Mouse (Mus musculus): ENCODE measurements at regions not wholly inside any gene's neighbourhood (a gene's known extent, or its start where the extent isn't known, plus 50 kb on each side); places are given as distances from the start of the nearest gene placed in this dataset.

DNA sequence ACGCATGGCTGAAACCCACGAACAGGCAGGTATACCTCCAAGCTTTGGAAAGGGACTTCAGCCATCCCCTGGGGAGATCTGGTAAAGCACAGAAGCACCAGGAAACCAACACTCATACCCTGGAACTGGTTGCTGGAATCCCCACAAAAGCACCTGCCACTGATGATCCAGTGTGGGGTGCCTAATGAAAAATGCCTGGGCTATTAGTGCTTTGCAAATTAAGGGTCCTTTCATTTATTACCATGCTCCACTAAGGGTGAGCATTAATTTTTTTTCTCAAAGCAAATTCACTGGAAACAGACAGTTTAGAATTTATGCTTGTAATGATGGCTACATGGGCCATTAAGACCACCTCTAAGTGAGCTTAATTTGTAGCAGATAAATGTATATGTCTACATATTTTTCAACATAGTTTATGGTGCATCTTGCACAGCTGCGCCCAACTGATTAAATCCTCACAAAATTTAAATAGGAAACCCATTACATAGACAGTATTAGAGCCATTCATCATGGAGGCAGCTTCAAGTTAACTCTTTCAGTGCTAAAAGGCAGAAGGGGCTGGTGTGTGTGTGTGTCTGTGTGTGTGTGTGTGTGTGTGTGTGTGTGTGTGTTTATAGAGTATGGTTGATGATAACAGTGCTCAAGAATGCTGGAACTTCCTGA is 201.8 kb downstream of the Cbln1 start:
- Histone ChIP-seq H3K79me2 (ENCODE audit: control insufficient read depth, insufficient read depth, low read length, poor library complexity) (no peaks in the 10 kb centered on the region), H3K9ac (ENCODE audit: control insufficient read depth, low read depth, low read length, poor library complexity, severe bottlenecking) (no peak overlapping the region), H3K36me3 (ENCODE audit: control insufficient read depth in 1 of 2, insufficient read depth in 2 of 2, low read length in 2 of 2) (no peaks in the 10 kb centered on the region), H3K27ac (ENCODE audit: control insufficient read depth, low read depth, low read length) (no peak overlapping the region), H3K4me3 (ENCODE audit: control insufficient read depth in 1 of 2, insufficient read depth in 1 of 2, low read depth in 2 of 2, low read length in 2 of 2) (no peak overlapping the region), H3K27me3 (ENCODE audit: control insufficient read depth in 1 of 2, insufficient read depth in 2 of 2, low read length in 2 of 2) (no peaks in the 10 kb centered on the region), H3K4me1 (ENCODE audit: control insufficient read depth in 1 of 2, insufficient read depth in 2 of 2, low read length in 2 of 2) (no peaks in the 10 kb centered on the region), H3K9me3 (replicated peaks; ENCODE audit: insufficient read depth, low read length) (no peaks in the 10 kb centered on the region)
- TF ChIP-seq USF2 (IDR thresholded peaks at IDR 0.05; ENCODE audit: borderline replicate concordance in 1 of 2, insufficient read depth in 1 of 2, low read depth in 1 of 2, low read length in 2 of 2) (no peak), MXI1 (IDR thresholded peaks at IDR 0.05; ENCODE audit: low read depth, low read length) (no peak), SMC3 (IDR thresholded peaks at IDR 0.05; ENCODE audit: low read depth, low read length) (no peak), POLR2AphosphoS5 (IDR thresholded peaks at IDR 0.05; ENCODE audit: borderline replicate concordance, low read depth, low read length) (no peak), POLR2A (IDR thresholded peaks at IDR 0.05; ENCODE audit: control insufficient read depth in 1 of 2, insufficient read depth in 1 of 2, low read depth in 1 of 2, low read length in 2 of 2, poor library complexity in 1 of 2) (no peak)
- no peak for DNase-seq (ENCODE audit: low read depth, low spot score)

GRCm38 (mm10) chr8:87268159-87268558 is 204.2 kb downstream of the Cbln1 start:
- H3K4me3 ChIP-seq (ENCODE audit: control insufficient read depth in 1 of 2, insufficient read depth in 1 of 2, low read depth in 2 of 2, low read length in 2 of 2): no peak overlapping the region
- TF ChIP-seq CHD2 (IDR thresholded peaks at IDR 0.05; ENCODE audit: low read length): no peak
- no peak for TF ChIP-seq SMC3 (IDR thresholded peaks at IDR 0.05; ENCODE audit: low read depth, low read length)
- no peak for TF ChIP-seq MYB (IDR thresholded peaks at IDR 0.05; ENCODE audit: low read depth, low read length)
- no peak for TF ChIP-seq ZKSCAN1 (IDR thresholded peaks at IDR 0.05; ENCODE audit: low read depth, low read length)
- no peak for TF ChIP-seq TAL1 (IDR thresholded peaks at IDR 0.05; ENCODE audit: low read length)
- TF ChIP-seq RAD21 (IDR thresholded peaks at IDR 0.05; ENCODE audit: low read depth, low read length): no peak
- no peak for TF ChIP-seq ZMIZ1 (IDR thresholded peaks at IDR 0.05; ENCODE audit: low read depth, low read length)
- TF ChIP-seq CHD1 (IDR thresholded peaks at IDR 0.05; ENCODE audit: low read depth, low read length): no peak
- TF ChIP-seq POLR2AphosphoS2 (IDR thresholded peaks at IDR 0.05; ENCODE audit: low read length): no peak
- no peak for TF ChIP-seq MEF2A (IDR thresholded peaks at IDR 0.05; ENCODE audit: extremely low read depth, insufficient replicate concordance, low read depth, low read length, poor library complexity, severe bottlenecking)
- TF ChIP-seq MAX (IDR thresholded peaks at IDR 0.05; ENCODE audit: low read length): no peak
- no peak for TF ChIP-seq TBP (IDR thresholded peaks at IDR 0.05; ENCODE audit: low read depth, low read length)
- TF ChIP-seq EP300 (IDR thresholded peaks at IDR 0.05; ENCODE audit: low read depth in 1 of 2, low read length in 2 of 2): no peak
- no peak for TF ChIP-seq ZNF384 (IDR thresholded peaks at IDR 0.05; ENCODE audit: low read depth, low read length)
- TF ChIP-seq GABPA (IDR thresholded peaks at IDR 0.05; ENCODE audit: low read depth, low read length): no peak
- no peak for TF ChIP-seq RCOR1 (IDR thresholded peaks at IDR 0.05; ENCODE audit: low read depth, low read length)
- no peak for TF ChIP-seq MYC (IDR thresholded peaks at IDR 0.05; ENCODE audit: low read depth, low read length)
- no peak for TF ChIP-seq MXI1 (IDR thresholded peaks at IDR 0.05; ENCODE audit: low read depth, low read length)
- TF ChIP-seq USF1 (IDR thresholded peaks at IDR 0.05; ENCODE audit: low read depth, low read length): no peak

More at GRCm38 (mm10) chr8:87268159-87268558, 204.2 kb downstream of the Cbln1 start:
- Histone ChIP-seq H3K4me1 (ENCODE audit: control insufficient read depth in 1 of 2, insufficient read depth in 2 of 2, low read length in 2 of 2) (no peaks in the 10 kb centered on the region), H3K27ac (ENCODE audit: control insufficient read depth, low read depth, low read length) (no peak overlapping the region), H3K27me3 (ENCODE audit: control insufficient read depth in 1 of 2, insufficient read depth in 2 of 2, low read length in 2 of 2) (no peaks in the 10 kb centered on the region), H3K9ac (ENCODE audit: control insufficient read depth, low read depth, low read length, poor library complexity, severe bottlenecking) (no peak overlapping the region), H3K36me3 (ENCODE audit: control insufficient read depth in 1 of 2, insufficient read depth in 2 of 2, low read length in 2 of 2) (no peaks in the 10 kb centered on the region), H3K9me3 (replicated peaks; ENCODE audit: insufficient read depth, low read length) (no peaks in the 10 kb centered on the region), H3K79me2 (ENCODE audit: control insufficient read depth, insufficient read depth, low read length, poor library complexity) (no peaks in the 10 kb centered on the region)
- no peak for DNase-seq (ENCODE audit: low read depth, low spot score)
